Mouse (Mus musculus): Measurements from ENCODE around the gene Dpt. TPM values are rescaled to one million over a fixed set of nuclear protein-coding genes. Genes with fewer than 3 reads are reported as not detected.
A peak's percentile ranks its signal among the peaks of the same experiment; 100 is the strongest.
"Not testable (repeated sequence)": the region's sequence is repeated elsewhere in the genome, so short reads cannot be mapped to it uniquely, and the experiment has no call there.

Gene Dpt
- total RNA-seq, 2 experiments from 2014 or later = 0.34 to 0.62 TPM

DNA sequence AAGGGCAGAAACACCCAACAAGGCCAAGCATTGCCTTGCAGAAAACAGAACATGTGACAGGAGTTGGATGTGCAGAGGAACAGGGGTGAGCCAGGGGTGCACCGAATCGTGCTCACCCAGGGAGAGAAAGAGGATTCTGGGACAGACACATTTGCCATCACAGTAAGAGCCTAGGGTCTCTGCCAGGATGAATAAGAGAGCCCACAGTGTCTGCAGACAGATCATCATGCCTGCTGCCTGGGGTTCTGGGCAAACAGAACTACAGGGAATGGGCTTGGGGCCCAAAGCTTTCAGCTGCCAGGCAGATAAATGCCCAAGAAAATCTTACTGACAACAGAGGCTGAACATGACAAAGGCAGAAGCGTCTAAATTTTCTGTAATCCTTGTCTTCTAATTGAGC lies 14.9 kb downstream of the Dpt start:
- intact Hi-C loops (cut with DNase I) = no loop called here
- no peak for DNase-seq (ENCODE audit: low spot score in 2 of 2)

DNA sequence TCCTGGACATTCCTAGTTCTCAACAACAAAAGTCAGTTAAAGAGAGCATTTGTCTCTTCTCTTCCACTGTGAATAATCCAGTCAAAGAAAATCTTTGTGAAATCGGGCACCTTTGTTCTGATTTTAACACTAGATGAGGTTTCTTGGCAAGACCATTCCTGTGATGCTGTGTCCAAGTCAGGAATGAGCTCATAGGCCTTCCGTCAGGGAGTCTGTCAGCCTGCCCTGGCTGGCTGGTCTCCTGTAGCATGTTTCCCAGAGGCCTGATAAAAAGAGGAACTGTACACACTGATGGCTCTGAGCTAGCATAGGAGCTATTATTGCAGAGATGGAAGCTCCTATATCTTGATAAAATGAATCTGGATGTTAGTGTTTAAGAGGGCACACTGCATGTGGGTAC lies 17.8 kb downstream of the Dpt start:
- no peak for DNase-seq (ENCODE audit: low spot score in 2 of 2)
- intact Hi-C loops (cut with DNase I) = no loop called here

DNA sequence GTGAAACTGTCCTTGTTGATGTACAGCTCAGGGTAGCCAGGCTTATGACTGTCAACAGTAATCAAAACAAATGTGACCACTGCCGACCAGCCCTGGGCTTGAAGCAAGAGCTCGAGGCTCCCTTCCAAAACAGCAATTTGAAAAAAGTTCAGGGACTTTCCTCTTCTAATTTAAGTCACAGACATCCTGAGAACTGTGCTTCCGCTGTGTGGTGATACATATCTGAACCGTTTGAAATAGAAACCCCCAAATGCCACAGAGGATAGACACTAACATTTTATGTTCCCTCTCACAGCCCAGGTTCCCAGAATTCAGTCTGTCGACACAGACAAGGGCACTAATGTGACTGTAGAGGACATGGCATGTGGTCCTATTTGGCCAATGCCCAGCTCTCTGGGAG lies 18.9 kb downstream of the Dpt start:
- peak in 1 of 2 experiments; percentile 13 for DNase-seq (ENCODE audit: low spot score in 2 of 2)
- intact Hi-C loops (cut with DNase I) = no loop called here

DNA sequence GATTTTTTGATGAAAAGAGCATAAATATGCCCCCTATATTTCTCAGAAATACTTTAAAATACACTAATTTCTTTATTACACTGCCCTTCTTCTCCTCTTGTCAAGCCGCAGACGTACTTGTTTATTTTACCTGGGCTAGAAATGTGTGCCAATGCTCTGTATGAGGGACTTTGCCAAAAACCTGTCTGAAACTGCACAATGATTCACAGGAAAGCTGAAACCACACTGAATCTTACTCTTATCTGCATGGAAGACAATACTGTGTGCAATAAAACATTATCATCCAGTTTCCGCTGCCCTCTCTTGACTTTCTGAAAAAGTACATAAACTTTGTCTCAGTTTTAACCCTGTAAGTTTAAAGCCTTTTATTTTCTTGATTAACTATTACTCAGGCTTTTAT lies 20.9 kb downstream of the Dpt start:
- no peak for DNase-seq (ENCODE audit: low spot score in 2 of 2)
- intact Hi-C loops (cut with DNase I) = no loop called here

DNA sequence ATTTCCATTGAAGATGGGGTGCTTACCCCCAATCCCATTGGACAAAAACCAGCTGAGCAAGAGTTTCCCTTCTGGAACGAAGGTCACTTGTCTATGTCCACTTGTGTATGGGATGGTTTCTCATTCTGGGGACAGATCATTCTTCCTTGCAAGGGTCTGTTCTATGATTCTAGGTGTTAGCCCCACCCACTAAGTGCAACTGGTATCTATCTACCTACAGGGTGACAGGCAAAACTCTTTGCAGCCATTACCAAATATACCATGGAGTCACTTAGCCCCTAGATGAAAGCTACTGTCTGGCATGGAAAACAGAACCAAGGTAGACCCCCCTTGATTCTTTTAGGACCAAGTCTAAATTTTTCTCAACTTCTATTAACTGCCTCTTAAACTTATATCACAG lies 24.9 kb downstream of the Dpt start:
- DNase-seq (ENCODE audit: low spot score in 2 of 2) = no peak
- intact Hi-C loops (cut with DNase I) = no loop called here

DNA sequence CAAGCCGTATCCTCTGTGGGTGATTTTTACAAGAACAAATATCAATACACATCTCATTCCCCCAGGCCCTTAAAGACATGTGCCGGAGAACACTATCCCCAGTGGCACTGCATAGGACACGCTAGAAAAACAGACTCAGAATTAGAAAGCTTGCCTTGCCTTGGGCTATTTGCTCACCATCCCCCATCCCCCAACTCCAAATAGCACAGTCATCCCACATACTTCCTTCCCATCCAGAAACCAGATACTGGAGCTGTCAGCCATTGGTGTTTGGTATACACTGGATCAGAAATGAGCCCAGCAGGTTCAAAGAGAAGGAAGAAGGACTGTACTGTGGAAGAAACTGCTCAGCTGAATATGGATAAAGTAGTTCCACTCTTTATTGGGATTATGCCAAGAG lies 25.4 kb downstream of the Dpt start:
- DNase-seq (ENCODE audit: low spot score in 2 of 2) = no peak
- intact Hi-C loops (cut with DNase I) = no loop called here

DNA sequence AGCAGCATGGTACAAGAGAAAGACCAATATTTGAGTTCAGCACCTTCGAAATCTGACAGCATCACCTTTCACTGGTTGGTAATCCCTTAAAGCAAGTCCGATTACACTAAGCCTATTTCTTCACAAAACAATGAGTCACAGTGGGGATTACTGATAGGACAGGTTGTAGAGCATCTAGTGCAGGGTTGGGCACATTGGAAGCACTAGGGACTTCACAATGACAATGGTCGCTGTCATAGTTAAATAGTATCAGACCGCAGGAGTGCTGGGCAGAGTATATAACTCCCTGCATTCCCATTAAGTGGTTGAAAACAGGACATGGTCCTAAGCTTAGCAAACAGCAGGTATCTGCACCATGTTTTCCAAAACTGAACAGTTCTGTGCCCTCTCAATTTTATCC lies 25.8 kb downstream of the Dpt start:
- DNase-seq (ENCODE audit: low spot score in 2 of 2) = no peak
- intact Hi-C loops (cut with DNase I) = no loop called here

DNA sequence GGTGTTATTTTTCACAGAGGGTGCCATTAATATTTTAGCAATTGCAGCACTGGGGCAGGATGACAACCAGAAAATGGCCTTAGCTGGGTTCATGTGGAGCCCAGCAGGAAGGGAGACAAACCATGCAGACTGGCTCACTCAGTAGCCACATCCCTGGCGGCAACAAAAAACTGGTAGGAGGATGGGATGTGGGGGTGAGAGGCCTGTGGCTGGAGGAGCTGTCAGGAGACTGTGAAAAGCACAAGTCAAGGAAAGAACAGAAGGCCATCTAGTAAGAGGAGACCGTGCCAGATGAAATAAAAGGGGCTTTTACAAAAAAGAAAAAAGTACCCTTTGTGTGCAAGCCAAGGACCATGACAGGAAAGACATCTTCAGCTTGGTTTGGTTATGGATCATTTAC lies 28.5 kb downstream of the Dpt start:
- intact Hi-C loops (cut with DNase I) = no loop called here
- no peak for DNase-seq (ENCODE audit: low spot score in 2 of 2)

DNA sequence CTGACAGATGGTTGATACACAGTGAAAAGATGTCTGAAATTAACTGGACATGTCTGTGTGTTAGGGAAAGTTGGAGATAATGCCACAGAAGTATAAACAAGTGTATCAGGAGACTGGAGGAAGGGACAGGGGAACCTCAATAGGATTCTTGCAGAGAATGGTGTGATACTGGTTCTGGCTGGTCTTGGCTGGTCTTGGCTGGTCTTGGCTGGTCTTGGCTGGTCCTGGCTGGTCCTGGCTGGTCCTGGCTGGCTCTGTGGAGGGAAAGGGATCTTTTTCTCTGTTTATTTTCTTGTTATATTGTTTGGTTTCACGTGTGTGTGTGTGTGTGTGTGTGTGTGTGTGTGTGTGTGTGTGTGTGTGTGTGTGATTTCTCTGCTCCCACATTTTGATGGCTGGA lies 33.4 kb downstream of the Dpt start:
- DNase-seq (ENCODE audit: low spot score in 2 of 2) = no peak
- intact Hi-C loops (cut with DNase I) = no loop called here

DNA sequence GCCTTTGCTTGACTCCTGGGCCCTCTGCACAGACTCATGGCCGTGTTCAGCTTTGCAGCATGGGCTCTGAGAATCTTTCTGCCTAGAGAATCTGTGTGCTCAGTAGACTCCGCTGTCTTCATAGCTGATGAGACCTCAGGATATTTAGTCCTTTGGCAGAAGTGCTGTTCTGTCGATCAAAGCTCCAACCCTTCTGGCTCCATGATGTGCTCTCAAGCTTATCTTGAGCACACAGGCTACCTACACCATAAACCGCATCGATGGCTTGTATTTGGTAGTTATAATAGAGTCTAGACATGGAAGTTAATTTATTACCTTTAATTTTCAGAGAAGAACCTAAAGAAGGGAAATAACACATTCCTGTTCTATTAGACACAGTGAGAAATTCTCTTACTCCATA lies 36.0 kb downstream of the Dpt start:
- no peak for DNase-seq (ENCODE audit: low spot score in 2 of 2)
- intact Hi-C loops (cut with DNase I) = no loop called here

DNA sequence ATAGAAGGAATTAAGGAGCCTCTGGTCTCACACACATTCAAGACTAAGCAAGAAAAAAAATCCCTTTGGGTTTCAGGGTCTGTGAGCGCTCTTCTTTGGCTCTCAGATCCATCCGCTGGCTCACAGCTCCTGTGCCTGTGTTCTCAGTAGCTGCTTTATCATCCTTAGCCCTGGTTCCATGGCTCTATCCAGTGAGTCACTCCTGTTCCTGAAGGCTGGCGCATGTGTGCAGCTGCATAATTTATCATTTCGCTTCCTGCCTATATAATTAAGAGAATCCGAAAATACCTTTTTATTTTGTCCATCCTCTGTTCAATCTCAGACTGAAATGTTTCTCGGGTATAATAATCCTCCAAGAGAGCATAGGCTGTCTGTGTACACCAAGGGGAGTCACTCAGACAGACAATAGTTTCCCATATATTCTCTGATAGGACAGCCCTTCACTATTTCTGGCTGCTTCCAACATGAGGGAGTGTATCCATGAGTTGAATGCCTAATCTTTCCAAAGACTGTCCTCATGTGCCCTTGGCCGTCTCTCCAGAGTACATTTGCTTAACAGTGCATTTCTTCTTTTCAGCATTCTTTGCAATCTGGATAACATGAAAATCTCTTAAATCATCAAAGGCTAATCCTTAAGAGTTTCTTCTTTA lies 52.3 kb downstream of the Dpt start:
- peak; percentile 37 to 80 for DNase-seq (ENCODE audit: low spot score in 2 of 2)
- intact Hi-C loops (cut with DNase I) = no loop called here

DNA sequence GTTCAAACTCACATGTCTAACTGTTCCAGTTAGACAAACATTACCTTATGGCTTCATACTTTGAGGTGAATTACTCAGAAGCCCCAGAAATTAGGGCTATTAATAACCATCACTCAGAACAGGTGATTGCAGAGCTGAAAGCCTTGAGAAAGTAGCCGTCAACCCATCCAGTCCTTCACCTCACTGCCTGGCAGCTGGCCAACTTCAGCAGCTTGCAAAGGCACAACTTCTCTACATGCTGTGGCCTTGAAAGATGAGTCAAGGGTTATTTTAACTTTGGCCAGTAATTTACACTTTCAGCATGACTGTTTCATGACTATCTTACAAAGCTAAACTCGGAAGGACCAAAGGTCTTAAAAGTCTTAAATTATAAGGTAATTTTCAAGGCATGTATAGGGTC lies 59.3 kb downstream of the Dpt start:
- DNase-seq (ENCODE audit: low spot score in 2 of 2); intact Hi-C loops (cut with DNase I): not testable (repeated sequence)

DNA sequence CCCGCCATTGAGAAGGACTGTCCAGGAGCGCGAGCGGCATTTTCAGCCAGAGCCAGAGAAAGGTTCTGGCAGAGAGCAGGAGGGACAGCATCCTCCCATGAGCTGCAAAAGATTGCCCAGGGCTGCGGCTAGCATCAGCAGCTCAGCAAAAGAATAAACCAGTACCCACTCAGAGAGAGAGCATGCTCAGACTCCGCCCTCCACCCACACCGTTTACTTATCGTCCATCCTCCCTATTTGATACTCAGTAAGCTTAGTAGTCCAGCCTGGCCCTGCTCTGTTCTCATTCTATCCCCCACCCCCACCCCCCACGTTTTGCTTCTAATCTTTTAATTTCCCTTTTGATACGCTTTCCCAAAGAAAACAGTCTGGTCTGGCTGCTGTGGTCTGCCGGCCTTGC lies 63.5 kb downstream of the Dpt start:
- DNase-seq (ENCODE audit: low spot score in 2 of 2) = no peak
- intact Hi-C loops (cut with DNase I) = no loop called here

DNA sequence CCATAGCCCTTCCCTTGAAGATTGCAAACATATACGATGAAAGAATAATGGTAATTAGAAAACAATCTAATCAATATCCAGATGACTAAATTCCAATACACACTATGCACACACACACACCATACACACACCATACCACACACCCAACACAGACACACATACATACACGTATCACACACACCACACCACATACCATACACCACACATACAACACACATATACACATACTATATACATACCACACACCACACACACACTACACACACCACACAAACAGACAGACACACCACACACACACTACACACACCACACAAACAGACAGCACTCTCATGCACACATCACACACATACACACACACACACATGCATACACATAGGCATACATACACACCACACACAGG lies 64.3 kb downstream of the Dpt start:
- no peak for DNase-seq (ENCODE audit: low spot score in 2 of 2)
- intact Hi-C loops (cut with DNase I) = no loop called here

DNA sequence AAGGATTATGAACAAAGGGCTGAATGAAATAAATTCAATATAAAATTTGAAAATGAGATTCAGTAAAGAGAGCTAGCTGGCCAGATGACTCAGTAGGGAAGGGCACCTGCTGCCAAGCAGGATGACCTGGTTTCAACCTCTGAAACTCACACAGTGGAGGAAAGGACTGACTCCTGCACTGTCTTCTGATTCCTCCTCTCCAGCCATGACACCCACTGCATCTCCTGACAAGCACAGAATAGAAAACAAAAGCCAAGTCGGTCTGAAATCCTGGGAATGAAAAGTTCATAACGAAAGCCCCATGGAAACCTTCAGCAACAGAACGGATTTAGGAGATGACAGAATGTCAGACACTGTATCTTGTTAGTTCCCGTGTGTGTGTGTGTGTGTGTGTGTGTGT lies 65.1 kb downstream of the Dpt start:
- intact Hi-C loops (cut with DNase I) = no loop called here
- DNase-seq (ENCODE audit: low spot score in 2 of 2) = peak in 1 of 2 experiments; percentile 23

DNA sequence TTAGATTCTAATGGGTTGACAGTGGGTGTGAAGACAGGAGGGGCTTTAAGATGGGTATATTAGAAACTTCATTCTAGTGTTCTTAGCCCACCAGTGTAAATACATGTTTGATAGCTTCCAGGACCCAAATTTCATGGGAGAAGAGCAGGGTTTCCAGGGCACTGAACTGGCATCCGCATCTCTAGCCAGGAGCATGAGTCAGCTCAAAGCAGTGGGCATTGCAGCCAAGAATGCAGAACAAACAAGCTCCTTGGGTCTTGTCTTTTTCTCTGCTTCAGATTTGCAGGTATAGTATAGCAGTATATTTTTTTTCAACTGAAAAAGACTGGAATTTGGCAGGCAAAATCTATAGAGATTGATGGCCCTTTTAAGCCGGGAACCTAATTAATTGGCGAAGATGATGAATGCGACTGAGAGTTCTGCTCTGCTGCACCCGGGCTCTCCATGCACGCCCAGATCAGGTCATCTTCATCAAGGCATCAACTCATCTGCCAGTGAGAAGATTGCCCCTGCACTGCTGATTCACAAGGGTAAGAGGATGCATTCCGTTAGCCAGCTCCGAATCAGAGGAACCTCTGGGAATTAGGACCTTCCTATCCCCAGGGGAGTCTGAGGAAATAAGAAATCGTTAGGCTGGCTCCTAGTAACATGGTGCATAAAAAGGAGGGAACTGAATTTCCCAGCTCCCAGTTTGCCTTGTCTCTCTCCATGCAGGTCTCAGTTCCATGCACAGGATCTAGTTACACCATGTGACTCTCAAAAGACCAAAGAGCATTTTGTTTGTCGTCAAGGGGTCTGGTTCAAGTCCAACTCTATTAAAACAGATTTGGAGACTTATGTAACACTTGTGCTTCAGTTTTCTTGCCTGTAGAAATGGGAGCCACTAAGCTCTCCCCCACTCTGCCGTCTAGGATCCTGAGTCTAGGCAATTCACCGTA lies 66.8 kb downstream of the Dpt start:
- intact Hi-C loops (cut with DNase I) = no loop called here
- peak in 1 of 2 experiments; percentile 14 for DNase-seq (ENCODE audit: low spot score in 2 of 2)

DNA sequence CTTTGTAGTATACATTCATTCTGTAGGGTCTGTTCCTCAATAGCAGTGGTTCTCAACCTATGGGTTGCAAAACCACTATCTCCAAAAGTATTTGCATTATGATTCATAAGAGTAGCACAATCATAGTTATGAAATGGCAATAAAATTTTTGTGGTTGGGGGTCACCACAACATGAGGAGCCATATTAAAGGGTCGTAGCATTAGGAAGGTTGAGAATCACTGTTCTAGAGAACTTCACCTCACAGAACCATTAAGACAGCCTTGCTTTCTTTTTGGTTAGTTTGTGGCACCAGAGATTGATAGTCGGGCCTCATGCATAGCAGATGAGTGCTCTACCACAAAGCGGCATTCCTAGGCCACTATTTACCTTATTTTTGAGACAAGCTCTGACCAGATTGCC lies 68.2 kb downstream of the Dpt start:
- intact Hi-C loops (cut with DNase I) = no loop called here
- DNase-seq (ENCODE audit: low spot score in 2 of 2) = no peak

DNA sequence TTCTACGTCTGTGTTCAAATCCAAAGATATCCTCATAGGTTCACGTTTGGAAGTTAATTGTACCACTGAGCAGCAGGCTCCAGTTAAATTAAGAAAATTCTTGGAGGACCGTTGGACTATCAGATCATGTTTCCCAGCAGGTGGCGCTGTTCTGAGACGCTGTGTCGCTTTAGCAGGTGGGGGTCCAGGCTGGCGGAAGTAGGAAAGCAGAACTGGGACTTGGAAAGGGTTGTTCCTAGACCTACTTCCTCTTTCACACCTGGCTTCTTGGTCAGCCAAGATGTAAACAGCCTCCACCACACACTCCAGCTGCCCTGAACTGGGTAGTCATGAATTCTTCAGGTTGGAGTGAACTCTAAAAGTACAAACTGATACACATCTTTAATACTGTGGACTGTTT lies 74.2 kb downstream of the Dpt start:
- intact Hi-C loops (cut with DNase I) = no loop called here

More for the DNA sequence above, 74.2 kb downstream of the Dpt start:
- no peak for DNase-seq (ENCODE audit: low spot score in 2 of 2)
